Mouse (Mus musculus) lung, adult 18-20 months (tissue): Measurements from ENCODE around the gene Cwf19l2.
"Not testable (repeated sequence)": the region's sequence is repeated elsewhere in the genome, so short reads cannot be mapped to it uniquely, and the experiment has no call there.

Experiments used
- DNase-seq, 2 experiments: peaks; one replicate each; pipeline ENCODE4 v3.0.0; 2022; ENCODE audit warnings: mixed read lengths in 2 of 2

The Cwf19l2 gene

GRCm38 (mm10) chr9:3403251-3404208 is at the start of gene Cwf19l2:
TSS of gene Cwf19l2 (plus strand) at chr9:3403592.
- DNase-seq: peak; percentile 85 to 89

DNA sequence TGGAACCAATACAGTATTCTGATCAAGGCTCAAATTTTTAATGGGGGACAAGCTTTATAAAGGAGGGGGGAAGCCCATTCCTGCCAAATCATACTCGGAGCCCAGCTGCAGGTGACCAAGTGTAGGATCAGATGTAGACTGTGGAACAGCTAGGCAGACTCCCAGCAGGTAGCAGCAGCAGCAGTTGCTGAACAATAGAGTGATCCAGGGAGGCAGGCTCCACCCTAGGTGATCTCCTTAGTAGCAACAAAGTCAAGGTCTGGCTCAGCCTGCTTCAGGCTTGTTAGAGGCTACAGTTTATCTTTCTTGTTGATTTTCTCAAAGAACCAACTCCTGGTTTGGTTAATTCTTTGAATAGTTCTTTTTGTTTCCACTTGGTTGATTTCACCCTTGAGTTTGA is 27.1 kb upstream of the Cwf19l2 start:
- DNase-seq: not testable (repeated sequence)

DNA sequence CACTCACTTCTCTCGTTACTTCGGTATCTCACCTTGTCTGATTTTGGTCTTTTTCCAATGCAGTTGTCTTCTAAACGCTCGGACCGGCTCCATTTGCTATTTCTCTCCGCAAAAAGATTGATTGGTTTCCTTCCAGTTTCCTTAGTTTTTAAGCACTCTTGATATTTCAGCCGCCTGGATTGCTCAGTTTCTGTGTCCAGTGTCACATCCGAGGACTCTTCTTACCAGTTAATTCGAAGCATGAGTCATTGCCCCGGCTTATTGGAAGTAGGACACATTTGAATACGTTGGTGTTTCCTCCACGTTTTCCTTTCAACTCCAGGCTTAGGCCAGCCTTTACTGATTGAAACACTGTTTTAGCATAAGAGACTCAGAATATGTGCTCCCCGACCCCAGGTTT is 980 bp downstream of the Cwf19l2 start:
- DNase-seq: peak in 1 of 2 experiments; percentile 11

- DNase-seq: not testable (repeated sequence)
Observed at GRCm38 (mm10) chr9:3439555-3440300, 36.3 kb downstream of the Cwf19l2 start.

GRCm38 (mm10) chr9:3471897-3472296 is 68.5 kb downstream of the Cwf19l2 start:
- no peak for DNase-seq

DNA sequence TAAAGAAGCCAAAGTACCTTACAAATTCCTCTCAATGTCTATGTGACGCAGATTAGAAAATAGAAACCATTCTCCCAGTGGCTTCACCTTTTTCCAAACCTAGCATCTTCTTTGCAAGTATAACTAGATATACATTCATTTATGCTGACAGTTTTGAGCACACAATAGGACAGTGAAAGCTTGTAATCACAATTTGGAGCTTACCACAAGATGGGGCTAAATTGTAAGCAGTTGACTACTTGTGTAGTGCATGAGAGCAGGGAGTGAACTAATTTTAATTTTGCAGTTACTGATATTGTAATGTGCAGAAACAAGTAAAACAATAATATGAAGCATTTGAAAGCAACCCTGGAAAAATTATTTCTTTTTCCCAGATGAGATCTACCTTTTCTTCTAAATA is 115.3 kb downstream of the Cwf19l2 start:
- DNase-seq: no peak

- DNase-seq: no peak
Observed at GRCm38 (mm10) chr9:3519178-3519577, 115.8 kb downstream of the Cwf19l2 start.

GRCm38 (mm10) chr9:3521031-3521430 is 117.6 kb downstream of the Cwf19l2 start:
- no peak for DNase-seq
